Mouse (Mus musculus): ENCODE data around the gene Exoc3l2.

DNA sequence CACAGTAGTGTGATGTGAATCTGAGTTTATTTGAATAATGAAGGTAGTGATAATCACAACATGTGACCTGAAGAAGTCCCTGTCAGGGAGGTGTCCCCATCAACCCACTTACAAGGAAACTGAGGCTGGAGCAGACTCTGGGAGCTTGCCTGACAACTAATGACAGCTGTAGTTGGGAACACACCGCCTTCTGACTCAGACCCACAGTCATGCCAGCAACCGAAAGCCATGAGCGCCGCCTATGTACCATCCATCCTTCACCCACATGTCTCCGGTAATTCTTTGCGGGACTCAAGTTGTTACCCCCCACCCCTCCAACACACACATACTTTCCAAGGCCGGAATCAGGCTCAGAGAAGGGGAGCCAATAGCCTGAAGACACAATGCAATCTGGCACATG is 6.5 kb upstream of the Exoc3l2 start:
- TF ChIP-seq CTCF (conservative IDR thresholded peaks at IDR 0.05; ENCODE audit: insufficient read depth, insufficient read length, low read depth, low read length) (no peak), POLR2A (IDR thresholded peaks at IDR 0.05; ENCODE audit: low read depth, low read length) (no peak)

Data from kidney, adult 2 months (tissue).